Mouse (Mus musculus): ENCODE measurements around the gene Med18.

GRCm38 (mm10) chr4:132454216-132454615 is 9.5 kb downstream of the Med18 start:
- TF ChIP-seq POLR2A (IDR thresholded peaks at IDR 0.05; ENCODE audit: low read depth, low read length) (no peak), CTCF (IDR thresholded peaks at IDR 0.05; ENCODE audit: extremely low read depth, insufficient read depth, insufficient read length, insufficient replicate concordance) (no peak)
